Comparison of ENCODE assay signal across 37 mouse cellular contexts in genomic region chr2:122325361-122325760, GRCm38 (mm10). TPM values are rescaled to one million over a fixed set of nuclear protein-coding genes. Genes with fewer than 3 reads are reported as not detected.
"Had no signal": no experiment of that assay in that cellular context is flagged by ENCODE, and none has a peak within 500 bp of the region (broad histone marks: within the 10 kb centered on the region; RNA-seq: fewer than 3 reads in every experiment).

No protein-coding gene starts in this region.

- H3K27ac ChIP-seq: embryonic facial prominence, embryonic 10.5 days; embryonic facial prominence, embryonic 12.5 days; embryonic facial prominence, embryonic 13.5 days; embryonic facial prominence, embryonic 15.5 days; forebrain, embryonic 10.5 days; forebrain, embryonic 12.5 days; forebrain, embryonic 13.5 days; forebrain, embryonic 15.5 days; gastrocnemius, adult 2 months; heart, adult 2 months; heart, embryonic 10.5 days had no signal

- H3K9ac ChIP-seq: embryonic facial prominence, embryonic 12.5 days; embryonic facial prominence, embryonic 13.5 days; embryonic facial prominence, embryonic 15.5 days; forebrain, embryonic 12.5 days; forebrain, embryonic 13.5 days; forebrain, embryonic 15.5 days; forebrain, postnatal 0 days had no signal

- DNase-seq: cerebellum, adult 9-11 months; cerebellum, postnatal 10 days; cerebellum, postnatal 14 days; cerebellum, postnatal 25 days; cerebellum, postnatal 36 days; embryo, embryonic 11 days; forebrain, postnatal 0 days; gastrocnemius, adult 2 months; gastrocnemius, postnatal 10 days; gastrocnemius, postnatal 14 days; gastrocnemius, postnatal 25 days; gastrocnemius, postnatal 36 days; heart, adult 11 months; heart, adult 18-20 months; heart, adult 2 months had no signal

- H3K9me3 ChIP-seq: embryonic facial prominence, embryonic 10.5 days; embryonic facial prominence, embryonic 12.5 days; embryonic facial prominence, embryonic 13.5 days; embryonic facial prominence, embryonic 15.5 days; forebrain, embryonic 10.5 days; forebrain, embryonic 12.5 days; forebrain, embryonic 13.5 days; forebrain, embryonic 15.5 days; heart, embryonic 10.5 days had no signal

- H3K4me1 ChIP-seq: embryonic facial prominence, embryonic 10.5 days; embryonic facial prominence, embryonic 12.5 days; embryonic facial prominence, embryonic 13.5 days; forebrain, embryonic 10.5 days; forebrain, embryonic 12.5 days; forebrain, embryonic 13.5 days; forebrain, embryonic 15.5 days; heart, embryonic 10.5 days had no signal

- H3K4me2 ChIP-seq: embryonic facial prominence, embryonic 12.5 days; embryonic facial prominence, embryonic 13.5 days; embryonic facial prominence, embryonic 15.5 days; forebrain, embryonic 12.5 days; forebrain, embryonic 13.5 days; forebrain, embryonic 15.5 days; heart, embryonic 11.5 days had no signal

- H3K36me3 ChIP-seq: embryonic facial prominence, embryonic 10.5 days; embryonic facial prominence, embryonic 12.5 days; embryonic facial prominence, embryonic 13.5 days; embryonic facial prominence, embryonic 15.5 days; forebrain, embryonic 10.5 days; forebrain, embryonic 12.5 days; forebrain, embryonic 15.5 days; heart, embryonic 10.5 days had no signal

- H3K27me3 ChIP-seq: embryonic facial prominence, embryonic 12.5 days; embryonic facial prominence, embryonic 13.5 days; embryonic facial prominence, embryonic 15.5 days; forebrain, embryonic 12.5 days; forebrain, embryonic 13.5 days; forebrain, embryonic 15.5 days had no signal

- ATAC-seq: forebrain, embryonic 13.5 days; forebrain, embryonic 14.5 days; forebrain, embryonic 15.5 days; forebrain, embryonic 16.5 days; forebrain, postnatal 0 days had no signal

- H3K4me3 ChIP-seq: embryonic facial prominence, embryonic 10.5 days; embryonic facial prominence, embryonic 12.5 days; embryonic facial prominence, embryonic 13.5 days; embryonic facial prominence, embryonic 15.5 days; erythroblast, embryonic 14.5 days; forebrain, embryonic 10.5 days; forebrain, embryonic 12.5 days; forebrain, embryonic 13.5 days; forebrain, embryonic 15.5 days; gastrocnemius, adult 2 months; heart, adult 2 months; heart, embryonic 10.5 days had no signal

RNA-seq across cellular contexts. Expression of gene Duox1, which starts 9.9 kb away (rescaled TPM):
- total RNA-seq: common myeloid progenitor, adult 5-6 weeks; forebrain, postnatal 0 days; granulocyte monocyte progenitor cell, adult 5-6 weeks had no signal
- polyA plus RNA-seq: cortical plate, adult 2 months; erythroblast, embryonic 14.5 days; forebrain, embryonic 10.5 days; forebrain, embryonic 11.5 days; forebrain, embryonic 13.5 days; heart, embryonic 10.5 days; heart, embryonic 11.5 days had no signal

RNA-seq across cellular contexts. Expression of gene Duoxa1, which starts 11.8 kb away (rescaled TPM):
- polyA plus RNA-seq: erythroblast, embryonic 14.5 days; forebrain, embryonic 10.5 days; forebrain, embryonic 11.5 days; forebrain, embryonic 13.5 days; forebrain, embryonic 14.5 days; forebrain, embryonic 15.5 days; forebrain, embryonic 16.5 days; frontal cortex, adult 2 months; heart, embryonic 10.5 days; heart, embryonic 11.5 days had no signal

RNA-seq across cellular contexts. Expression of gene Duoxa2, which starts 26.7 kb away (rescaled TPM):
- total RNA-seq: common myeloid progenitor, adult 5-6 weeks; forebrain, postnatal 0 days; gastrocnemius, adult 18-20 months; gastrocnemius, adult 2 months; gastrocnemius, adult 8-10 months; gastrocnemius, postnatal 10 days; gastrocnemius, postnatal 14 days; gastrocnemius, postnatal 25 days; gastrocnemius, postnatal 36 days; gastrocnemius, postnatal 4 days; granulocyte monocyte progenitor cell, adult 5-6 weeks had no signal
- polyA plus RNA-seq: cortical plate, adult 2 months; embryonic facial prominence, embryonic 10.5 days; embryonic facial prominence, embryonic 11.5 days; embryonic facial prominence, embryonic 12.5 days; embryonic facial prominence, embryonic 13.5 days; embryonic facial prominence, embryonic 15.5 days; erythroblast, embryonic 14.5 days; forebrain, embryonic 10.5 days; forebrain, embryonic 11.5 days; forebrain, embryonic 12.5 days; forebrain, embryonic 13.5 days; forebrain, embryonic 14.5 days; forebrain, embryonic 16.5 days; frontal cortex, adult 2 months; heart, embryonic 11.5 days had no signal

RNA-seq across cellular contexts. Expression of gene Duox2, which starts 27.1 kb away (rescaled TPM):
- total RNA-seq: common myeloid progenitor, adult 5-6 weeks; granulocyte monocyte progenitor cell, adult 5-6 weeks had no signal
- polyA plus RNA-seq: embryonic facial prominence, embryonic 10.5 days; embryonic facial prominence, embryonic 11.5 days; erythroblast, embryonic 14.5 days; forebrain, embryonic 10.5 days; forebrain, embryonic 11.5 days; forebrain, embryonic 12.5 days; forebrain, embryonic 13.5 days; forebrain, embryonic 14.5 days; forebrain, embryonic 16.5 days; forebrain, postnatal 0 days; heart, embryonic 10.5 days had no signal
